Mouse (Mus musculus) limb, embryonic 14.5 days (tissue): ENCODE measurements at regions not wholly inside any gene's neighbourhood (a gene's known extent, or its start where the extent isn't known, plus 50 kb on each side); places are given as distances from the start of the nearest gene placed in this dataset.

ENCODE experiments used
- ATAC-seq: fragments of 200-750 bp; cut with Nextera tagmentation; 2 replicates; pipeline ENCODE4 v1.8.0; 2017; ENCODE audit warnings: low read depth, moderate number of reproducible peaks, moderate TSS enrichment; ENCODE audit not compliant: low FRiP score
- DNase-seq: peaks from one replicate; pipeline ENCODE4 v3.0.0-alpha.2; 2015; ENCODE audit warnings: low spot score
- H3K27ac ChIP-seq: fragments of 300-500 bp; sonication (generic); replicated peaks from 2 replicates; pipeline ENCODE4 v1.5.1; 2014; ENCODE audit warnings: low read depth, mild to moderate bottlenecking, low read length, moderate library complexity, mixed read lengths
- H3K27me3 ChIP-seq: fragments of 300-500 bp; sonication (generic); 2 replicates; pipeline ENCODE4 v1.6.1; 2014; ENCODE audit warnings: low read length, mixed read lengths; ENCODE audit not compliant: control insufficient read depth, insufficient read depth
- H3K36me3 ChIP-seq: fragments of 300-500 bp; sonication (generic); 2 replicates; pipeline ENCODE4 v1.6.1; 2014; ENCODE audit warnings: mild to moderate bottlenecking, low read length, moderate library complexity, mixed read lengths; ENCODE audit not compliant: control insufficient read depth, insufficient read depth
- H3K4me1 ChIP-seq: fragments of 300-500 bp; sonication (generic); 2 replicates; pipeline ENCODE4 v1.6.1; 2014; ENCODE audit warnings: antibody characterized with exemption, low read length, mixed read lengths; ENCODE audit not compliant: control insufficient read depth, insufficient read depth
- H3K4me2 ChIP-seq: fragments of 300-500 bp; sonication (generic); replicated peaks from 2 replicates; pipeline ENCODE4 v1.6.1; 2014; ENCODE audit warnings: low read depth, mild to moderate bottlenecking, low read length, moderate library complexity; ENCODE audit not compliant: severe bottlenecking
- H3K4me3 ChIP-seq: fragments of 300-500 bp; sonication (generic); replicated peaks from 2 replicates; pipeline ENCODE4 v1.5.1; 2014; ENCODE audit warnings: low read length
- H3K9ac ChIP-seq: fragments of 300-500 bp; sonication (generic); 2 replicates; pipeline ENCODE4 v1.6.1; 2014; ENCODE audit warnings: mild to moderate bottlenecking, low read depth, low read length, moderate library complexity; ENCODE audit not compliant: severe bottlenecking
- H3K9me3 ChIP-seq: fragments of 300-500 bp; sonication (generic); 2 replicates; pipeline ENCODE4 v1.6.1; 2016; ENCODE audit warnings: low read length; ENCODE audit not compliant: control insufficient read depth
- POLR2A ChIP-seq: fragments of 200-500 bp; IDR thresholded peaks from 2 replicates; pipeline ENCODE4 v1.8.0; 2012; ENCODE audit warnings: inconsistent platforms, mild to moderate bottlenecking, moderate library complexity, borderline replicate concordance; ENCODE audit not compliant: insufficient read depth, insufficient read length; ENCODE audit errors: extremely low read depth
- WGBS: fragments of 180-500 bp; shearing (Covaris S2); extraction: QIAGEN DNeasy Blood & Tissue Kit; methylation state at CpG from one replicate; pipeline ENCODE4 v1.1.7; 2014; 5-methylcytosine and 5-hydroxymethylcytosine counted together

GRCm38 (mm10) chr7:87113654-87114053 lies 117.7 kb downstream of the Vmn2r79 start:
- no peak for TF ChIP-seq POLR2A
- 6% methylated on average over 4 of the region's 4 CpGs for WGBS
- Histone ChIP-seq H3K27me3 (no peaks in the 10 kb centered on the region), H3K36me3 (no peaks in the 10 kb centered on the region), H3K9me3 (no peaks in the 10 kb centered on the region), H3K27ac (no peak overlapping the region), H3K4me3 (no peak overlapping the region), H3K4me1 (no peaks in the 10 kb centered on the region), H3K9ac (no peak overlapping the region), H3K4me2 (no peak overlapping the region)
- DNase-seq (peak; percentile 69), ATAC-seq (no peak)

- H3K9me3 ChIP-seq = no peaks in the 10 kb centered on the region
- H3K4me3 ChIP-seq = no peak overlapping the region
- H3K4me1 ChIP-seq = no peaks in the 10 kb centered on the region
- ATAC-seq = no peak
- DNase-seq = no peak
- TF ChIP-seq POLR2A = no peak
- H3K27ac ChIP-seq = no peak overlapping the region
- H3K27me3 ChIP-seq = no peaks in the 10 kb centered on the region
- H3K4me2 ChIP-seq = no peak overlapping the region
- H3K36me3 ChIP-seq = no peaks in the 10 kb centered on the region
- 83% methylated on average over 1 of the region's 1 CpGs for WGBS
- H3K9ac ChIP-seq = no peak overlapping the region
Measured at GRCm38 (mm10) chr7:87122516-87122915, 123.4 kb upstream of the Nox4 start.

DNA sequence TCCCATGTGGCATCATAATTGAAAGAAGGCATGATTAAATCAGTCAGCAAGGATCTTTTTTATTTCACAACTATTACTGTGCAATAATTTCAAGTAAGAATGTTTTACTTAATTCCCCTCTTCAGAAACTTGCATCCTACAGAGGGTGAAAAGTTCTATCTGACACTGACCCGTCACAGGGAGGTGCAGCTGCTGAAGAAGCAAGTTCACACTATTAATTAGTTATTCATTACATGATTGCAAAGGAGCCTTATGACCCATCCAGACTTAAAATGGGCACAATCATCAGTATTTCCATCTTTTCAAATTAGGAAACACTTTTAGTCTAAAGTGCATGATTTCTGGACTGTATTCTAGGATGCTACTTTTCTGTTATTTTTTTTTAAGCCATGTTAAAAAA lies 100.0 kb upstream of the Nox4 start:
- H3K9me3 ChIP-seq = no peaks in the 10 kb centered on the region
- no peak overlapping the region for H3K27ac ChIP-seq
- no peak for TF ChIP-seq POLR2A
- H3K9ac ChIP-seq = no peak overlapping the region
- H3K36me3 ChIP-seq = no peaks in the 10 kb centered on the region
- H3K4me1 ChIP-seq = no peaks in the 10 kb centered on the region
- H3K4me3 ChIP-seq = no peak overlapping the region
- no peaks in the 10 kb centered on the region for H3K27me3 ChIP-seq
- 65% methylated on average over 1 of the region's 1 CpGs for WGBS
- ATAC-seq (no peak), DNase-seq (no peak)
- no peak overlapping the region for H3K4me2 ChIP-seq

DNA sequence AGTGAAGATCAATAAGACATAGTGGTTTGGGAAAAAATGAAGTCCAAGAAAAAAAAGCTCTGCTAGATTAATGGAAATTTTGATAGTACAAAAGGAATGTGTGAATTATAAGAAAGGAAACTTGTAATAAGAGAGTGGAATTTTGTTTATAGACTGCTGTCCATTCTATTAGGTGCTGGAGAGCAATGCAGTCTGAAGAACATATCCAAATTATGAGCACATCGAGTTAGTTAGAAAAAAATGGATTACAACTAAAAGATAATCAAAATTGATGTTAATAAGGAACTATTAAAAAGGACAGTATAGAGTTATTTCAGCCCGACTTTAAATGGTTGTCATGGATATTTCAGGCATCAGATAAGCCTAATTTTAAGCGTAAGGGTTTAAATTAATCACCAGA lies 98.2 kb upstream of the Nox4 start:
- Histone ChIP-seq H3K36me3 (no peaks in the 10 kb centered on the region), H3K4me3 (no peak overlapping the region), H3K27me3 (no peaks in the 10 kb centered on the region), H3K27ac (no peak overlapping the region), H3K9me3 (no peaks in the 10 kb centered on the region), H3K4me2 (no peak overlapping the region), H3K4me1 (no peaks in the 10 kb centered on the region), H3K9ac (no peak overlapping the region)
- TF ChIP-seq POLR2A = no peak
- no peak for ATAC-seq
- DNase-seq = no peak
- WGBS = 69% methylated on average over 3 of the region's 3 CpGs

DNA sequence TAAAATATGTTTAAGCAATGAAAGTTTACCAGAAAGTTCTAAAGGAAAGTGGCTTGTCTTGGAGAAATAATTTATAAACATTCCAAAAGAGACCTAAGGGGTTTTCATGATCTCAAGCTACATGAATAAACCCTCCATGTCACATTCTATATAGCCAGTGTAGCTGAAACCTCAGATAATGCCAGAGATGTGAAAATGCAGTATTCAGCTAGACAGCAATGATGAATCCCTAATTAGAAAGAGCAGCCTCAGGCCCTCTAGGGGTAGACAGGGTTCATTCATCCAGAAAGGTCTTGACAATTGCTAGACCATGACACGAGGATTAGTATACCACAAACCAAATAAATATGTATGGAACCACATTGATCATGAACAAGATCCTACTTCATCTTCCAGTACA lies 97.2 kb upstream of the Nox4 start:
- no peak overlapping the region for H3K27ac ChIP-seq
- no peaks in the 10 kb centered on the region for H3K36me3 ChIP-seq
- H3K9me3 ChIP-seq = no peaks in the 10 kb centered on the region
- 95% methylated on average over 1 of the region's 1 CpGs for WGBS
- no peak overlapping the region for H3K4me3 ChIP-seq
- ATAC-seq (no peak), DNase-seq (no peak)
- H3K4me2 ChIP-seq = no peak overlapping the region
- TF ChIP-seq POLR2A = no peak
- no peaks in the 10 kb centered on the region for H3K4me1 ChIP-seq
- no peak overlapping the region for H3K9ac ChIP-seq
- H3K27me3 ChIP-seq = no peaks in the 10 kb centered on the region

- DNase-seq (no peak), ATAC-seq (no peak)
- Histone ChIP-seq H3K9ac (no peak overlapping the region), H3K27ac (no peak overlapping the region), H3K4me3 (no peak overlapping the region), H3K36me3 (no peaks in the 10 kb centered on the region), H3K27me3 (no peaks in the 10 kb centered on the region), H3K4me1 (no peaks in the 10 kb centered on the region), H3K4me2 (no peak overlapping the region), H3K9me3 (no peaks in the 10 kb centered on the region)
- TF ChIP-seq POLR2A = no peak
Measured at GRCm38 (mm10) chr7:87150991-87151390, 94.9 kb upstream of the Nox4 start.
